ENCODE assay signal across 25 mouse cellular contexts in the genomic region with DNA sequence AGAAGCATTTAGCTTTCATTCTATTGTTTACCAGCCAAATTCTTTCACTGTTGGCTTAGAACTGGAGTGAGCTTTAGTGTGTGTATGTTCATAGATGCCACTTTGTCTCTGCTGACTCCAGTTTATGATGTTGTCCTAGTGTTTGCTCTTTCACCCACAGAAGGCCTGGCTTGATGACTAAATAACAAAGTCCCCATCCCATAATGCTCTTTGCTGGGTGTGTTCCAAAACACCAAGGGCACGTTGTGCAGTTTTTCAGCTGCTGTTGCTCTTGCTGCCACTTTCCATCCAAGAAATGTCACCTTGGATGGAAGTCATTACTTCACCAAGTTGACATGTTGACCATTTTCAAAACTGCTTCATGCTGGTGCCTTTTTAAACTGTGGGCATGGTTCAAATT. TPM values are rescaled to one million over a fixed set of nuclear protein-coding genes. Genes with fewer than 3 reads are reported as not detected.
DNase-seq lines count a peak whose midpoint lies in the region; ATAC-seq lines count a peak whose summit lies in the region.
"Had no signal": no experiment of that assay in that cellular context is flagged by ENCODE, and none has a peak within 500 bp of the region (broad histone marks: within the 10 kb centered on the region; RNA-seq: fewer than 3 reads in every experiment).

No protein-coding gene starts in this region.

- no peak overlapping the region for H3K9ac ChIP-seq in kidney, embryonic 14.5 days (ENCODE audit: low read depth, low read length)
- H3K9ac ChIP-seq: heart, embryonic 13.5 days; hindbrain, embryonic 15.5 days; limb, embryonic 15.5 days; midbrain, embryonic 12.5 days had no signal

- H3K27me3 ChIP-seq in kidney, embryonic 14.5 days (ENCODE audit: control insufficient read depth, insufficient read depth, low read length), result no peaks in the 10 kb centered on the region
- H3K27me3 ChIP-seq: CH12.LX; heart, embryonic 13.5 days; hindbrain, embryonic 15.5 days; limb, embryonic 15.5 days; megakaryocyte, embryonic 14.5 days; midbrain, embryonic 12.5 days had no signal

- no peak overlapping the region for H3K27ac ChIP-seq in kidney, embryonic 14.5 days (ENCODE audit: low read depth, low read length)
- peak overlapping the region; percentile 65 for H3K27ac ChIP-seq in brown adipose tissue, adult 24 weeks (replicated peaks; ENCODE audit: low read depth, low read length)
- H3K27ac ChIP-seq: heart, adult 2 months; heart, embryonic 13.5 days; hindbrain, embryonic 10.5 days; hindbrain, embryonic 15.5 days; kidney, postnatal 0 days; limb, embryonic 10.5 days; limb, embryonic 15.5 days; midbrain, embryonic 12.5 days had no signal

- no peaks in the 10 kb centered on the region for H3K4me1 ChIP-seq in kidney, embryonic 14.5 days (ENCODE audit: control insufficient read depth, insufficient read depth, low read length)
- H3K4me1 ChIP-seq in brown adipose tissue, adult 24 weeks (ENCODE audit: control insufficient read depth, insufficient read depth, insufficient read length, low read length), result no peaks in the 10 kb centered on the region
- H3K4me1 ChIP-seq: heart, embryonic 13.5 days; hindbrain, embryonic 10.5 days; hindbrain, embryonic 15.5 days; limb, embryonic 10.5 days; limb, embryonic 15.5 days; megakaryocyte, embryonic 14.5 days; midbrain, embryonic 12.5 days had no signal

- DNase-seq in kidney, adult 11 months, result peak; percentile 36
- peak; percentile 12 to 39 for DNase-seq in kidney, postnatal 25 days
- no peak for DNase-seq in kidney, postnatal 4 days
- DNase-seq in adrenal gland, adult 8-10 months, result peak; percentile 62
- no peak for DNase-seq in neural tube, embryonic 10.5 days (ENCODE audit: extremely low spot score, low spot score)
- DNase-seq in frontal cortex, postnatal 14 days (ENCODE audit: low spot score in 2 of 2), result no peak
- DNase-seq: cerebellum, adult 18-20 months; cerebellum, postnatal 10 days; heart, adult 2 months; heart, postnatal 14 days; lung, postnatal 4 days had no signal

- H3K4me3 ChIP-seq in kidney, embryonic 14.5 days (ENCODE audit: low read length), result no peak overlapping the region
- no peak overlapping the region for H3K4me3 ChIP-seq in brown adipose tissue, adult 24 weeks (ENCODE audit: insufficient read depth, low read depth, low read length)
- H3K4me3 ChIP-seq: erythroblast, embryonic 14.5 days; heart, adult 2 months; heart, embryonic 13.5 days; hindbrain, embryonic 10.5 days; hindbrain, embryonic 15.5 days; limb, embryonic 10.5 days; limb, embryonic 15.5 days; megakaryocyte, embryonic 14.5 days; midbrain, embryonic 12.5 days had no signal

- H3K4me2 ChIP-seq in kidney, embryonic 14.5 days (replicated peaks; ENCODE audit: low read depth, low read length), result no peak overlapping the region
- H3K4me2 ChIP-seq: heart, embryonic 13.5 days; hindbrain, embryonic 15.5 days; limb, embryonic 15.5 days; midbrain, embryonic 12.5 days had no signal

- H3K9me3 ChIP-seq in kidney, embryonic 14.5 days (ENCODE audit: control insufficient read depth, low read length), result no peaks in the 10 kb centered on the region
- H3K9me3 ChIP-seq: hindbrain, embryonic 10.5 days; hindbrain, embryonic 15.5 days; limb, embryonic 10.5 days; limb, embryonic 15.5 days; midbrain, embryonic 12.5 days had no signal

- 76% methylated on average over 1 of the region's 1 CpGs for WGBS in kidney, embryonic 14.5 days

- H3K36me3 ChIP-seq in kidney, embryonic 14.5 days (ENCODE audit: control insufficient read depth, insufficient read depth, low read length), result no peaks in the 10 kb centered on the region
- H3K36me3 ChIP-seq: heart, embryonic 13.5 days; hindbrain, embryonic 10.5 days; hindbrain, embryonic 15.5 days; limb, embryonic 10.5 days; limb, embryonic 15.5 days; midbrain, embryonic 12.5 days had no signal

- no peak for ATAC-seq in kidney, embryonic 14.5 days (ENCODE audit: low FRiP score, low TSS enrichment)
- ATAC-seq: forebrain, embryonic 16.5 days; inflammation-experienced regulatory T-cells, adult 6 months had no signal

RNA-seq across cellular contexts. Expression of a gene that starts 30.5 kb away (rescaled TPM):
- polyA plus RNA-seq in kidney, embryonic 14.5 days (2014; fragmentation: Nextera tagmentation; extraction: Ambion mirVana), result 8.3 and 13.4 TPM in 2 replicates
- total RNA-seq in adrenal gland, adult 8-10 months (2022), result 10 to 100 TPM; 26.3 to 37.8 (median 34.1) TPM
- polyA plus RNA-seq in brown adipose tissue, adult 24 weeks (2012; ENCODE audit: insufficient read depth, insufficient read length, missing spikeins), result 22.4 and 27.7 TPM in 2 replicates

Comparison
In these comparisons a context has a peak if more than half of its experiments do, and no peak if none do; other contexts are left out.
1. DNase-seq: peak in kidney, adult 11 months (single experiment), kidney, postnatal 25 days (2 of 2) and adrenal gland, adult 8-10 months (single experiment); none in kidney, postnatal 4 days (0 of 2), neural tube, embryonic 10.5 days (single experiment) and frontal cortex, postnatal 14 days (0 of 2).